Mouse (Mus musculus) hindbrain, embryonic 16.5 days (tissue): ENCODE results near the gene Rhbdd2. TPM values are rescaled to one million over a fixed set of nuclear protein-coding genes. Genes with fewer than 3 reads are reported as not detected.

Experiments
- ATAC-seq: fragments of 200-750 bp; cut with Nextera tagmentation; 2 replicates; pipeline ENCODE4 v1.8.0; 2017; ENCODE audit warnings: moderate TSS enrichment, moderate library complexity
- H3K27ac ChIP-seq: fragments of 300-500 bp; sonication (generic); 2 replicates; pipeline ENCODE4 v1.5.1; 2014; ENCODE audit warnings: low read depth, mild to moderate bottlenecking, control low read depth, low read length, moderate library complexity
- H3K27me3 ChIP-seq: fragments of 300-500 bp; sonication (generic); replicated peaks from 2 replicates; pipeline ENCODE4 v1.6.1; 2014; ENCODE audit warnings: low read length; ENCODE audit not compliant: control insufficient read depth, insufficient read depth
- H3K36me3 ChIP-seq: fragments of 300-500 bp; sonication (generic); 2 replicates; pipeline ENCODE4 v1.6.1; 2014; ENCODE audit warnings: mild to moderate bottlenecking, low read length, moderate library complexity, mixed read lengths; ENCODE audit not compliant: control insufficient read depth, insufficient read depth
- H3K4me1 ChIP-seq: fragments of 300-500 bp; sonication (generic); 2 replicates; pipeline ENCODE4 v1.6.1; 2014; ENCODE audit warnings: low read depth, low read length; ENCODE audit not compliant: control insufficient read depth, insufficient read depth
- H3K4me2 ChIP-seq: fragments of 300-500 bp; sonication (generic); 2 replicates; pipeline ENCODE4 v1.6.1; 2014; ENCODE audit warnings: mild to moderate bottlenecking, low read length, control low read depth, moderate library complexity
- H3K4me3 ChIP-seq: fragments of 300-500 bp; sonication (generic); 2 replicates; pipeline ENCODE4 v1.5.1; 2014; ENCODE audit warnings: mild to moderate bottlenecking, low read length, control low read depth, moderate library complexity
- H3K9ac ChIP-seq: fragments of 300-500 bp; sonication (generic); 2 replicates; pipeline ENCODE4 v1.6.1; 2014; ENCODE audit warnings: low read depth, mild to moderate bottlenecking, control low read depth, low read length, moderate library complexity
- H3K9me3 ChIP-seq: fragments of 300-500 bp; sonication (generic); 2 replicates; pipeline ENCODE4 v1.6.1; 2014; ENCODE audit warnings: mild to moderate bottlenecking, low read length, moderate library complexity; ENCODE audit not compliant: control insufficient read depth
- WGBS: fragments of 180-500 bp; shearing (Covaris S2); extraction: QIAGEN DNeasy Blood & Tissue Kit; methylation state at CpG from one replicate; pipeline ENCODE4 v1.1.7; 2014; 5-methylcytosine and 5-hydroxymethylcytosine counted together
- polyA plus RNA-seq: library from polyadenylated mRNA; unstranded; fragments of >200 nt; fragmentation: Nextera tagmentation; extraction: Ambion mirVana; gene quantifications from 2 replicates; pipeline ENCODE4 v1.2.1, GENCODE M21; 2015

The Rhbdd2 gene
- polyA plus RNA-seq, 1 experiment from 2014 or later: 98.5 TPM

DNA sequence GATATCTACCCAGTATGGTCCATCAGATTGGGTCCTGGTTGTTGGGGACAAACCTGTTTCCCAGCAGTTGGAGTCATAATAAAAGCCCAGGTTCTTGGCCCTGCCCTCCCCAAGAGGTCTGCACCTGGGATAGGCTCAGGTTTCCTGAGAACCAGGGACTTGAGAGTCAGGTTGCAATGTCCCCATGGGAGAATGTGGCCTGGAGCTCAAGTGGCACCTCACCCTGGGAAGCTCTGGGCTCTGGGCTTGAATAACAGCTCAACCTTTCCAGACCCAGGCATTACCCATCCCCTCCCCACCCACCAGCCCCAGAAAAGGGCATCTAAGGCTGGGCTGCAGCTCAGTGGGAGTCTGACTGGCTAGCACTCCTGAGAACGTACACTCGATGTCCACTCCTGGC lies 20.8 kb downstream of the Rhbdd2 start:
- no peak overlapping the region for H3K9ac ChIP-seq
- H3K27ac ChIP-seq: no peak overlapping the region
- H3K27me3 ChIP-seq: no peaks in the 10 kb centered on the region
- H3K36me3 ChIP-seq: no peaks in the 10 kb centered on the region
- H3K4me1 ChIP-seq: no peaks in the 10 kb centered on the region
- H3K4me3 ChIP-seq: no peak overlapping the region
- WGBS: 69% methylated on average over 2 of the region's 2 CpGs
- no peak for ATAC-seq
- peaks cover 3% of the 10 kb centered on the region; the same call in 1 of the 2 replicates for H3K9me3 ChIP-seq
- H3K4me2 ChIP-seq: no peak overlapping the region

DNA sequence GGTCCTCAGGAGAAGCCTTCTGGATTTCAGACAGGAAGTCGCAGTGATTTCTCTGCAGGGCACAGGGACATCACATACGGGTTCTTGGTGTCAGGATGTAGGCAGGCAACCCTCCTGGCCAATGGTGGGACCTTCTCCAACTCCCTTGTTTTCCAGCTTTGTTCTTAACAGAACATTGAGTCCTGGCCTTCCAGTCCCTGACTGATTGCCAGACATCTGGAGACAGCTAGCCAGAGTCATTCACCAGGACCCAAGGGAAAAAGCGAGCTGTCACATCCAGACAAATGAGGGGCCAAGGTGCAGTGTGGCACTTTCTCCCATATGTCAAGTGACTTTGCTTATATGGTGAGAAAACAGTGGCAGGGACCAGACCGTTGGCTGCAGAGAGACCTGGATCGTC lies 23.6 kb downstream of the Rhbdd2 start:
- no peak overlapping the region for H3K9ac ChIP-seq
- no peak overlapping the region for H3K4me2 ChIP-seq
- H3K4me1 ChIP-seq: no peaks in the 10 kb centered on the region
- H3K27me3 ChIP-seq: no peaks in the 10 kb centered on the region
- H3K9me3 ChIP-seq: peaks cover 3% of the 10 kb centered on the region; the same call in 1 of the 2 replicates
- WGBS: 64% methylated on average over 5 of the region's 5 CpGs
- no peak overlapping the region for H3K4me3 ChIP-seq
- no peak for ATAC-seq
- H3K36me3 ChIP-seq: no peaks in the 10 kb centered on the region
- H3K27ac ChIP-seq: no peak overlapping the region

DNA sequence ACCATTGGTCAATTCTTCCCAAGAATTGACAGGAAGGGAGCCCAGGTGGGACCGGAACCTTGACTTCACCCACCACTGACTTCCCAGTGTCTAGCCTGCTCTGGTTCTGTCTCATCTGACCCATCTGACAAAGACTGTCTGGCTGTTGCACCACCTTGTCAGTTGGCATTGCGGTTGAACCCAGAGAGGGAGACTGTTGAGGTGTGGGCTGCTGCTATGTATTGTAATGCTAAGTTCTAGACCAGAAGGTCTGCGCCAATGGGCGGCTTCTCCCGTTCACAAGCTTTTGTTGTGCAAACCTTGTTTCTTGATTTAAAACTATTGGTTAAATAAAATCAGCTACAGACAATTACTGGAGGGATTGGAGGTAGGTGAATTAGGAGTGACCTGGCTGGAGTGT lies 24.7 kb downstream of the Rhbdd2 start:
- Histone ChIP-seq H3K36me3 (no peaks in the 10 kb centered on the region), H3K27ac (no peak overlapping the region), H3K27me3 (no peaks in the 10 kb centered on the region), H3K4me2 (no peak overlapping the region), H3K9me3 (peaks cover 3% of the 10 kb centered on the region; the same call in 1 of the 2 replicates), H3K4me1 (no peaks in the 10 kb centered on the region), H3K4me3 (no peak overlapping the region), H3K9ac (no peak overlapping the region)
- 76% methylated on average over 5 of the region's 5 CpGs for WGBS
- ATAC-seq: no peak

DNA sequence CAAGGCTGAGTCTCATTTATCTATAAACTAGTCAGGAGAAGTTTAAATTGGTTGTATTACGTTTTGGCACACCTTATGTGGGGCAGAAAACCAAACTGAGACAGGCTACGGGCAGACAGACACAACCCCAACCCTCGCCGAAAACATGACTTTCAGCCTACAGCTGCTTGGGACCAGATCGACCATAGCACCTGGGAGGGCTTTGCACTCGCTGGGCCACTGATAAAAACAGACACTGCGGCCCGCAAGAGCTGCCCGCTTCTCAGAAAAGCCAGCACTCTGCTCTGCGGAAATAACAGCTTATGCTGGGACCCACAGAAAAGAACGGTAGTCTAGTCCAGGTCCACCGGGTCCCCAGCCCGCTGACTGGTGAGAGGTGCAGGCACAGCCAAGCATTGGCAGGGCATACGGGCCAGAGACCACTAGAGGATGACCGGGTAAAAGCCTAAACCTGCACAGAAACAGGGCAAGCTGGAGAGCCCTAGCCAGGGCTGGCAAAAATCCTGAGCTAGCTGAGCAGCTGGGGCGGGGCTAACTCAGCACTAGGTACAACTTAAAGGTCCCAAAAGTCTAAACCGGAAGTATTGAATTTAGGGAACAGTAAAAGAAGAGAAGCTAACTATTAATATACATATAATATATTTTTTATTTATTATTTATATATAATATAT lies 25.4 kb downstream of the Rhbdd2 start:
- Histone ChIP-seq H3K27me3 (no peaks in the 10 kb centered on the region), H3K4me2 (no peak overlapping the region), H3K4me1 (no peaks in the 10 kb centered on the region), H3K9me3 (peaks cover 3% of the 10 kb centered on the region; the same call in 1 of the 2 replicates), H3K36me3 (no peaks in the 10 kb centered on the region), H3K27ac (no peak overlapping the region), H3K4me3 (no peak overlapping the region), H3K9ac (no peak overlapping the region)
- ATAC-seq: no peak
- 59% methylated on average over 17 of the region's 17 CpGs for whole genome bisulfite sequencing

DNA sequence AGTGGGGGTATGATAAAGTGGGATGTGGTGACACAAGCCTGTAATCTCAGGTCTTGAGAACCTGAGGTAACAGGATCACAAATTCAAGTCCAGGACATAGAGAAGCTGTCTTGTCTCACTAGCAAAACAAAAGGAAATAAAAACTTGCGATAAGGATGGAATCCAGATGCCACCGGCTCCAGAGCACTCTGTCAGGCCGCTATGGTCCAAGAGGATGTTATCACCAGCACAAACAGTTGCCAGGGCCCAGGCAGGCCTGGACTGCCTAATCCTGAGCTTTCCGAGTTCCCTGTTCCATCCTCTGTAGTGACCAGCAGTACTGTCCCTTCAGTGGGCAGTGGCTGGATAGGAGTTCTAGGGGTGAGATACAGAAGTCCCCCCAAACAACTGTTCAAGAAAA lies 27.5 kb downstream of the Rhbdd2 start:
- WGBS: 90% methylated on average over 4 of the region's 4 CpGs
- ATAC-seq: no peak
- no peaks in the 10 kb centered on the region for H3K4me1 ChIP-seq
- peaks cover under 1% of the 10 kb centered on the region for H3K9me3 ChIP-seq
- no peak overlapping the region for H3K9ac ChIP-seq
- no peaks in the 10 kb centered on the region for H3K27me3 ChIP-seq
- no peak overlapping the region for H3K27ac ChIP-seq
- no peak overlapping the region for H3K4me3 ChIP-seq
- H3K4me2 ChIP-seq: no peak overlapping the region
- H3K36me3 ChIP-seq: no peaks in the 10 kb centered on the region

DNA sequence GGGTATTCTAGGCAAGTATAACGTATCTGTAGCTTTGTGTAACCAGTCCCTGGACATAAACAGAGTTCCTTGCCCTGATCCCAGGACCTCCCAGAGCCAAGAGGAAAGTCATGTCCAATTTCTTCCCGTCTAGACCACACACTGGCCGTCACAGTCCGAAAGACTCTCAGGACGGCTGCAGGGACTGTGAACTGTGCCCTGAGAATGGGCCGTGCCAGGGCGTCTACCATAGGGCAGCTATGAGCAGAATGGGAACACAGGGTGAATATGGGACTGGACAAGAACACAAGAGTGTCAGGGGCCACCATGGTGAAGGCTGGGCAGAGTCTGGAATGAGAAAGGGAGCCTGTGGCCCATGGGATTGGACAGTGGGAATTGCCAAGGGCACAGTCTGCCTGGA lies 28.1 kb downstream of the Rhbdd2 start:
- 86% methylated on average over 7 of the region's 7 CpGs for WGBS
- no peaks in the 10 kb centered on the region for H3K4me1 ChIP-seq
- no peaks in the 10 kb centered on the region for H3K27me3 ChIP-seq
- H3K9me3 ChIP-seq: no peaks in the 10 kb centered on the region; the same call in 1 of the 2 replicates
- H3K36me3 ChIP-seq: no peaks in the 10 kb centered on the region
- ATAC-seq: no peak
- no peak overlapping the region for H3K9ac ChIP-seq
- H3K4me3 ChIP-seq: no peak overlapping the region
- H3K4me2 ChIP-seq: no peak overlapping the region
- H3K27ac ChIP-seq: no peak overlapping the region

DNA sequence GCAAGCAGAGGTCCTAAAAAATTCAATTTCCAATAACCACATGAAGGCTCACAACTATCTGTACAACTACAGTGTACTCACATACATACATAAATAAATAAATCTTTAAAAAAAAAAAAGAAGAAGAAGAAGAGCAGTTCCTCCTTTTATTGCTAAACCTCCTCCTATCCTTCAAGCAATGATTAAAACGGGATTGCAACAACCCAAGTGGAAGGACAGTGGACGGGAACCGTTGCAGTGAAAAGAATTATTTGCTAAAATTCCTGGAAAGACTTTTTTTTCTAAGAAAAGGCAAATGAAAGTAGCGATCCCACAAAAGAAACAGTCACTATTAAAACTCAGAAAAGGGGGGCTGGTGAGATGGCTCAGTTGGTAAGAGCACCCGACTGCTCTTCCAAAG lies 34.5 kb downstream of the Rhbdd2 start:
- no peaks in the 10 kb centered on the region for H3K36me3 ChIP-seq
- H3K4me3 ChIP-seq: no peak overlapping the region
- no peaks in the 10 kb centered on the region; the same call in 1 of the 2 replicates for H3K9me3 ChIP-seq
- no peak overlapping the region for H3K4me2 ChIP-seq
- no peak overlapping the region for H3K27ac ChIP-seq
- no peaks in the 10 kb centered on the region for H3K27me3 ChIP-seq
- ATAC-seq: no peak
- no peak overlapping the region for H3K9ac ChIP-seq
- no peaks in the 10 kb centered on the region for H3K4me1 ChIP-seq
- 89% methylated on average over 5 of the region's 5 CpGs for WGBS

DNA sequence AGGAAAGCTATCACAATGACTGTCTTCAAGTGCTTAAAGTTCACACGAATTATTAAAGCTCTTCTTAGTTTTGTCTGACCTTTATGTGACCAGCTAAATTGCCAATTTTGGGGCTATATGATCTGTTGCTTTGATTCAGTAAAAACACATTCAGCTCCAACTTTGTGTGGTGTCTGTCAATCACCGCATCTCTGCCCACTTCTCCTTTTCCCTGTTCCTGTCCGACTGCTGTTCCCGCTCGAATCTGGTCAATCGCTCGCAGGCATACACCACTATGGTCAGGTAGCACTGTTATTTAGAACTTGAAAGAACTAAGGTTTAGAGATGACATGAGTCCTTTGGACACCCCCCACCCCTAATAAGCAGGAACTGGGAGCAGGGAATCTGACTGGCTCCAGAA lies 35.7 kb downstream of the Rhbdd2 start:
- WGBS: 83% methylated on average over 7 of the region's 7 CpGs
- ATAC-seq: no peak
- no peaks in the 10 kb centered on the region for H3K36me3 ChIP-seq
- no peak overlapping the region for H3K27ac ChIP-seq
- H3K27me3 ChIP-seq: no peaks in the 10 kb centered on the region
- no peak overlapping the region for H3K4me2 ChIP-seq
- no peaks in the 10 kb centered on the region; the same call in 1 of the 2 replicates for H3K9me3 ChIP-seq
- no peak overlapping the region for H3K9ac ChIP-seq
- H3K4me3 ChIP-seq: no peak overlapping the region
- no peaks in the 10 kb centered on the region for H3K4me1 ChIP-seq

DNA sequence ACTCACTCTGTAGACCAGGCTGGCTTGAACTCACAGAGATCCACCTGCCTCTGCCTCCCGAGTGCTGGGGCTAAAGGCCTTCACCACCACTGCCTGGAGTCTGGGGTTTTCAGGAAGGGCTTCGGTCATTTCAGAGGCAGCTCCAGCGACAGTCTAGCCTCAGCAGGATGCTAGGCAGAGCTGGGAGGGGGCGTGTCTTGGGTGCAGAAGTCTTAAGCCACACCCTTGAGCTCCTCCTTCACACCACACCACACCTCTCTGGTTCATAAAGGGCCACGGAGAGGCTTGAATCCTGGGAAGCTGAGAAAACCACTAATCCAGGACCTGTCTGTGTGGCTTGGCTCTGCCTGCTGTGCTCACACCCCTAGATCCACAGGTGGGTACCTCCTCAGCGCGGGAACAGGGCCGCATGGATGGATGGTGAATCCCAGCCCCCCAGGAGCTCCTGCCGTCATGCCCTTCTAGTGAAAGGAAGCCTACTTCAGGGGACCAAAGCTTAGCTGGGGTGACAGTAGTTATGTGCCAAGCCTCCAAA lies 37.4 kb downstream of the Rhbdd2 start, which contains the start of gene Por:
TSS of gene Por (plus strand) at position 293 of the 535 bp plus-strand sequence.
- Histone ChIP-seq H3K27ac (no peak within 1 kb of the TSS), H3K27me3 (no peaks in the 10 kb centered on the region), H3K36me3 (no peaks in the 10 kb centered on the region), H3K9me3 (no peaks in the 10 kb centered on the region; the same call in 1 of the 2 replicates), H3K4me2 (no peak within 1 kb of the TSS), H3K9ac (no peak within 1 kb of the TSS), H3K4me3 (no peak within 1 kb of the TSS), H3K4me1 (peaks cover 9% of the 10 kb centered on the region)
- ATAC-seq: no peak
- 29% methylated on average over 9 of the region's 9 CpGs for WGBS
